Mouse (Mus musculus): ENCODE data around the gene 3110009E18Rik.

Gene 3110009E18Rik

GRCm38 (mm10) chr1:120197189-120197588 lies 76.2 kb downstream of the 3110009E18Rik start:
- peak; percentile 40 to 45 for DNase-seq

- no peak for DNase-seq
These were observed 77.2 kb downstream of the 3110009E18Rik start for GRCm38 (mm10) chr1:120198151-120198550.

GRCm38 (mm10) chr1:120198942-120199341 lies 78.0 kb downstream of the 3110009E18Rik start:
- no peak for DNase-seq

- DNase-seq = no peak
These were observed 81.6 kb downstream of the 3110009E18Rik start for GRCm38 (mm10) chr1:120202542-120202941.

- no peak for DNase-seq
These were observed 82.8 kb downstream of the 3110009E18Rik start for GRCm38 (mm10) chr1:120203836-120204235.

GRCm38 (mm10) chr1:120204834-120205233 lies 83.8 kb downstream of the 3110009E18Rik start:
- no peak for DNase-seq

- DNase-seq = no peak
These were observed 86.6 kb downstream of the 3110009E18Rik start for GRCm38 (mm10) chr1:120207568-120207967.

GRCm38 (mm10) chr1:120208502-120209230 lies 87.7 kb downstream of the 3110009E18Rik start:
- DNase-seq = no peak

GRCm38 (mm10) chr1:120220841-120221240 lies 99.9 kb downstream of the 3110009E18Rik start:
- DNase-seq = no peak

- DNase-seq = no peak
These were observed 100.3 kb downstream of the 3110009E18Rik start for GRCm38 (mm10) chr1:120221285-120221684.

GRCm38 (mm10) chr1:120223613-120224012 lies 102.6 kb downstream of the 3110009E18Rik start:
- DNase-seq = no peak

- no peak for DNase-seq
These were observed 108.9 kb downstream of the 3110009E18Rik start for GRCm38 (mm10) chr1:120229723-120230471.

- DNase-seq = no peak
These were observed 110.3 kb downstream of the 3110009E18Rik start for GRCm38 (mm10) chr1:120231334-120231733.

- DNase-seq = no peak
These were observed 111.2 kb downstream of the 3110009E18Rik start for GRCm38 (mm10) chr1:120232170-120232569.

GRCm38 (mm10) chr1:120235631-120236215 lies 114.7 kb downstream of the 3110009E18Rik start:
- DNase-seq = no peak

- no peak for DNase-seq
These were observed 115.4 kb downstream of the 3110009E18Rik start for GRCm38 (mm10) chr1:120236424-120236823.

GRCm38 (mm10) chr1:120237068-120237467 lies 116.1 kb downstream of the 3110009E18Rik start:
- no peak for DNase-seq
